Mouse (Mus musculus): ENCODE measurements around the gene Ulk4. TPM values are rescaled to one million over a fixed set of nuclear protein-coding genes. Genes with fewer than 3 reads are reported as not detected.
"Not testable (repeated sequence)": the region's sequence is repeated elsewhere in the genome, so short reads cannot be mapped to it uniquely, and the experiment has no call there.

Ulk4 gene
- total RNA-seq, 2 experiments from 2014 or later = 0.24 to 2.0 TPM

GRCm38 (mm10) chr9:121075246-121075645 lies 201.8 kb downstream of the Ulk4 start:
- ATAC-seq (replicated peaks; ENCODE audit: low FRiP score, low TSS enrichment, poor library complexity, severe bottlenecking) = no peak

GRCm38 (mm10) chr9:121074726-121075125 lies 202.3 kb downstream of the Ulk4 start:
- ATAC-seq (replicated peaks; ENCODE audit: low FRiP score, low TSS enrichment, poor library complexity, severe bottlenecking) = no peak

- ATAC-seq (replicated peaks; ENCODE audit: low FRiP score, low TSS enrichment, poor library complexity, severe bottlenecking) = no peak
Observed at GRCm38 (mm10) chr9:121072127-121072757, 204.8 kb downstream of the Ulk4 start.

- ATAC-seq (replicated peaks; ENCODE audit: low FRiP score, low TSS enrichment, poor library complexity, severe bottlenecking) = no peak
Observed at GRCm38 (mm10) chr9:121071461-121072126, 205.4 kb downstream of the Ulk4 start.

- no peak for ATAC-seq (replicated peaks; ENCODE audit: low FRiP score, low TSS enrichment, poor library complexity, severe bottlenecking)
Observed at GRCm38 (mm10) chr9:121071050-121071449, 205.9 kb downstream of the Ulk4 start.

GRCm38 (mm10) chr9:121068115-121068514 lies 208.9 kb downstream of the Ulk4 start:
- no peak for ATAC-seq (replicated peaks; ENCODE audit: low FRiP score, low TSS enrichment, poor library complexity, severe bottlenecking)

- ATAC-seq (replicated peaks; ENCODE audit: low FRiP score, low TSS enrichment, poor library complexity, severe bottlenecking) = no peak
Observed at GRCm38 (mm10) chr9:121067043-121067442, 210.0 kb downstream of the Ulk4 start.

- no peak for ATAC-seq (replicated peaks; ENCODE audit: low FRiP score, low TSS enrichment, poor library complexity, severe bottlenecking)
Observed at GRCm38 (mm10) chr9:121065383-121065978, 211.5 kb downstream of the Ulk4 start.

GRCm38 (mm10) chr9:121064606-121065355 lies 212.2 kb downstream of the Ulk4 start:
- no peak for ATAC-seq (replicated peaks; ENCODE audit: low FRiP score, low TSS enrichment, poor library complexity, severe bottlenecking)

GRCm38 (mm10) chr9:121062671-121063070 lies 214.3 kb downstream of the Ulk4 start:
- no peak for ATAC-seq (replicated peaks; ENCODE audit: low FRiP score, low TSS enrichment, poor library complexity, severe bottlenecking)

GRCm38 (mm10) chr9:121061820-121062623 lies 215.0 kb downstream of the Ulk4 start:
- no peak for ATAC-seq (replicated peaks; ENCODE audit: low FRiP score, low TSS enrichment, poor library complexity, severe bottlenecking)

- ATAC-seq (replicated peaks; ENCODE audit: low FRiP score, low TSS enrichment, poor library complexity, severe bottlenecking) = no peak
Observed at GRCm38 (mm10) chr9:121060331-121060730, 216.7 kb downstream of the Ulk4 start.

- peak; percentile 83 for ATAC-seq (replicated peaks; ENCODE audit: low FRiP score, low TSS enrichment, poor library complexity, severe bottlenecking)
Observed at GRCm38 (mm10) chr9:121059286-121059685, 217.7 kb downstream of the Ulk4 start.

- no peak for ATAC-seq (replicated peaks; ENCODE audit: low FRiP score, low TSS enrichment, poor library complexity, severe bottlenecking)
Observed at GRCm38 (mm10) chr9:121058538-121058937, 218.5 kb downstream of the Ulk4 start.

GRCm38 (mm10) chr9:121058116-121058515 lies 218.9 kb downstream of the Ulk4 start:
- ATAC-seq (replicated peaks; ENCODE audit: low FRiP score, low TSS enrichment, poor library complexity, severe bottlenecking) = no peak

GRCm38 (mm10) chr9:121057401-121057800 lies 219.6 kb downstream of the Ulk4 start:
- no peak for ATAC-seq (replicated peaks; ENCODE audit: low FRiP score, low TSS enrichment, poor library complexity, severe bottlenecking)

- no peak for ATAC-seq (replicated peaks; ENCODE audit: low FRiP score, low TSS enrichment, poor library complexity, severe bottlenecking)
Observed at GRCm38 (mm10) chr9:121056526-121056925, 220.5 kb downstream of the Ulk4 start.

GRCm38 (mm10) chr9:121056036-121056435 lies 221.0 kb downstream of the Ulk4 start:
- no peak for ATAC-seq (replicated peaks; ENCODE audit: low FRiP score, low TSS enrichment, poor library complexity, severe bottlenecking)

- not testable (repeated sequence) for ATAC-seq (replicated peaks; ENCODE audit: low FRiP score, low TSS enrichment, poor library complexity, severe bottlenecking)
Observed at GRCm38 (mm10) chr9:121045657-121046056, 231.3 kb downstream of the Ulk4 start.
